Mouse (Mus musculus): ENCODE measurements around the gene Pik3r4. TPM values are rescaled to one million over a fixed set of nuclear protein-coding genes. Genes with fewer than 3 reads are reported as not detected.
"Not testable (repeated sequence)": the region's sequence is repeated elsewhere in the genome, so short reads cannot be mapped to it uniquely, and the experiment has no call there.

Gene Pik3r4
- 17.7 and 26.7 TPM in 2 replicates for total RNA-seq (2014; rRNA removed)
- polyA plus RNA-seq (2015; fragmentation: Nextera tagmentation; extraction: Ambion mirVana): 12.8 and 13.1 TPM in 2 replicates

DNA sequence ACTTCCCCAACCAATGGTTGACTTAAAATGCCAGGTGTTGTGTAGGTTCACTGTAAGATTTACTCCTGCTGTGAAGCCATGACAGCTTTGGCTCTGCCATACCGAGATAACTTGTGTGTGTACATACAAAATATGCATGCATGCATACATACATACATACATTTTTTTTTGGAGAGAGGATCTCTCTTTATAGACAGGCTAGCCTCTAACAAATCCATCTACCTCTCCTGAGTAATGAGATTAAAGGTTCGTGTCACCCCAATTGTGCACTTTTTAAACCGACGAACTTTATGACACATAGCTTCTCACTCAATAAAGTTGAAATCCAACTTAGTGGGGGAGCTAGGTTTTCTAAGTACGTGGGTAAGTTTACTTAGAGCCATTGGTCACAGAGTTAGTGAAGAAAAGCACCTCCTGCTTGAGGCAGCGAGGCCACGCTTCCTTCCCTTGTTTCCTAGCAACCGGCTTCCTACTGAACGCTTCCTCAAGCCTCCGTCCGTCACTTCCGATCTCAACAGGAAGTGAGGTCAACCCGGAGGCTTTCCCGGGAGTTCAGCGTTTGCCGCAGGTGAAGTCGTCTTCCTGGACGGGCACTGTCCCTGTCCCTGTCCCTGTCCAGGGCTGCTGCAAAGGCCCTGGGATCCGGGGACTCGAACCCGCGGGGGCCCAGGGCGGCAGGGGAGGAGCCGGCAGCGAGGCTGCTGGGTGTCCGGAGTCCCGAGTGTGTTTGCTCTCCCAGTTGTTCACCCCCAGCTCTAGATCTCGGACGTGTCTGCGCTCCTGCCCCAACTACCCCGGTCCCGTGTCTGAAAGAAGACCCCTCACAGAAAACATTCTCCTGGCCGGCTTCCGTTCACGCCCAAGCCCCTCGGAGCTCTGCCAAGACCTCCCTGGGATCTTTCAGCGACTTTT lies at the start of gene Pik3r4:
Pik3r4 (plus strand) TSS at position 519 of the 912 bp plus-strand sequence.
- Histone ChIP-seq H3K9me3 (ENCODE audit: low read length) (no peaks in the 10 kb centered on the region), H3K4me3 (ENCODE audit: low read length) (peak within 1 kb of the TSS; percentile 70), H3K36me3 (ENCODE audit: insufficient read depth, low read length) (no peaks in the 10 kb centered on the region; the same call in 1 of the 2 replicates), H3K4me2 (ENCODE audit: low read depth, low read length) (peak within 1 kb of the TSS; percentile 78), H3K9ac (replicated peaks; ENCODE audit: low read length) (peak within 1 kb of the TSS; percentile 81), H3K27me3 (ENCODE audit: insufficient read depth, low read length) (no peaks in the 10 kb centered on the region), H3K4me1 (ENCODE audit: insufficient read depth, low read length) (no peaks in the 10 kb centered on the region), H3K27ac (peak within 1 kb of the TSS; percentile 71)
- TF ChIP-seq CTCF (IDR thresholded peaks at IDR 0.05; ENCODE audit: low read depth): no peak
- DNase-seq (ENCODE audit: low spot score): peak; percentile 96
- 4% methylated on average over 37 of the region's 37 CpGs for WGBS
- ATAC-seq: peak; percentile 90

DNA sequence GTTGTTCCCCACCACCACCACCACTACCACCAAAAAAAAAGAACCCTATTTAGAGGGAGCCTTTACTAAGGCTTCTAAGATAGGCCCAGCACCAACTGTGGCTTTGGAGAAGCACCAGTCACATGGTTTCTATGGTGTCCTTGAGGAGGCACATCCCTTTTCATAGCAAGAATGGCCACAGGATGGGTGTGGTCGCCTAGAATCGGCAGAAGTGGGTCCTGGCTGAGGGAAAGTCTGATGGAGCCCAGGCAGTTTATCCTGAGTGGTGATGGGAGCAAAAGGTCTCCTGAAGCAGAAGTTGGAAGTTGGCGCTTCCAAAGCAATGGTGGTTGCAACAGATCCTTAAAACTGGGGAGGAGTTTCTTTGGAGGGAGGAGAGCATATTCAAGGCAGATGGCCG lies 43.9 kb upstream of the Pik3r4 start:
- H3K9me3 ChIP-seq (ENCODE audit: low read length): no peaks in the 10 kb centered on the region

DNA sequence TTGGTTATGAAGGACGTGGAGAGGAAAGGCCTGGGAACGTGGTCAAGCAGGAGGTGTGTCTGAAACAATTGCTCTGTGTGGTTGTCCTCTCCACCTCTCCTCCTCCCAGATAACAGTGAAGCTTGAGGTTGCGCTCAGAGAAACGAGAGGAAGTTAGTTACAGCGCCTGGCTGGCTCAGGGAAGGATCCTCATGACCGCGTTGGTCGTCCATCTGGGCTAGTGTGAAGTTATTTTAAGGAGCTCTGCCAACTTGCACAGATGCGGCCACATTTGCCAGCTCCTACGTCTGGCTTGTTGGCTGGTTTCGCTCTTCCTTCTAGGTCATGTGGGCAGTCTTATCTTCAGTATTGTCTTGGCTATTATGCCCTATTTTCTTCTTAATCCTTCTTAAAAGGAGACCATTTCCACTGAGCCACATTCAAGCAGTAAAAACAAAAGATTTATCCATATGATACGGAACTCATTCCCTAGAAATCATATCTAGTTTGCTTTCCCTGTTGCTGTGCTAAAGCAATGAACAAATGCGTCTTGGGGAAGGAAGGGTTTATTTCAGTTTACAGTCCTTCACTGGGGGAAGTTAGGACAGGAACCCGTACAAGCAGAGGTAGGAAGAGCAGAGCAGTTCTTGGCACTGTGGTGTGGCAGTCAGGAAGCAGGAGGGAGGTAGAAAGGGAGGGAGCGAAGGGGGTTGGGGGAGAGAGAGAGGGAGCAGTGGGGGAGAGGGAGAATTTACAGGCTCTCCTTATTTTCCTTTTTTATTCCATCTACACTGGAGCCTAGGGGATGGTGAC lies 30.6 kb upstream of the Pik3r4 start:
- Histone ChIP-seq H3K27ac (peak overlapping the region; percentile 36; the same call in 1 of the 2 replicates), H3K4me2 (ENCODE audit: low read depth, low read length) (no peak overlapping the region), H3K4me1 (ENCODE audit: insufficient read depth, low read length) (peaks cover 5% of the 10 kb centered on the region; the same call in 1 of the 2 replicates), H3K27me3 (ENCODE audit: insufficient read depth, low read length) (no peaks in the 10 kb centered on the region), H3K4me3 (ENCODE audit: low read length) (no peak overlapping the region), H3K9me3 (ENCODE audit: low read length) (no peaks in the 10 kb centered on the region), H3K9ac (replicated peaks; ENCODE audit: low read length) (no peak overlapping the region), H3K36me3 (ENCODE audit: insufficient read depth, low read length) (no peaks in the 10 kb centered on the region)
- ATAC-seq (no peak), DNase-seq (ENCODE audit: low spot score) (peak; percentile 70)
- WGBS: 69% methylated on average over 15 of the region's 15 CpGs
- TF ChIP-seq CTCF (IDR thresholded peaks at IDR 0.05; ENCODE audit: low read depth): no peak

More for the DNA sequence above, 43.9 kb upstream of the Pik3r4 start:
- no peak for TF ChIP-seq CTCF (IDR thresholded peaks at IDR 0.05; ENCODE audit: low read depth)
- Histone ChIP-seq H3K4me2 (ENCODE audit: low read depth, low read length) (no peak overlapping the region), H3K4me3 (ENCODE audit: low read length) (no peak overlapping the region), H3K27me3 (ENCODE audit: insufficient read depth, low read length) (no peaks in the 10 kb centered on the region), H3K27ac (no peak overlapping the region), H3K36me3 (ENCODE audit: insufficient read depth, low read length) (no peaks in the 10 kb centered on the region), H3K9ac (replicated peaks; ENCODE audit: low read length) (no peak overlapping the region), H3K4me1 (ENCODE audit: insufficient read depth, low read length) (no peaks in the 10 kb centered on the region)
- ATAC-seq (no peak), DNase-seq (ENCODE audit: low spot score) (no peak)
- WGBS: 93% methylated on average over 4 of the region's 4 CpGs

DNA sequence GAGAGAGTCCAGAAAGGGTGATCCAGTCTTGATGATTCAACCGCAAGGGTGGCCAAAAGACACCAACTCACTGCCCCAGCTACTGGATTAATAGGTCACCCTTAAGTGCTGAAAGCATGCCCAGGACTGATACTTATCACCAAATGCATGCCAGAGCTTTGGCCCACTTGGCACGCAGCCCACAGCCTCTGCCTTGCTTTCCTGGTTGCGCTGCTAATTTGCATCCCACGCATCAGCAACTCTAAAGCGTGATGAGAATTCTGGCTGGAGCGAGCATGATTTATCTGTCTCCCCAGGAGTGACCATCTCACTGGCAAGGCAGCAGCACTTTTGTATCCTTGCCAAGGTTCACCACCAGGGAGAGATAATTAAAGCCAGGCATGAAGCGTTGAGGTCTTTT lies 29.9 kb upstream of the Pik3r4 start:
- Histone ChIP-seq H3K27ac (peak overlapping the region; percentile 36; the same call in 1 of the 2 replicates), H3K4me1 (ENCODE audit: insufficient read depth, low read length) (peaks cover 5% of the 10 kb centered on the region; the same call in 1 of the 2 replicates), H3K27me3 (ENCODE audit: insufficient read depth, low read length) (no peaks in the 10 kb centered on the region), H3K9me3 (ENCODE audit: low read length) (no peaks in the 10 kb centered on the region), H3K36me3 (ENCODE audit: insufficient read depth, low read length) (no peaks in the 10 kb centered on the region), H3K9ac (replicated peaks; ENCODE audit: low read length) (no peak overlapping the region), H3K4me3 (ENCODE audit: low read length) (no peak overlapping the region), H3K4me2 (ENCODE audit: low read depth, low read length) (no peak overlapping the region)
- peak; percentile 86 for DNase-seq (ENCODE audit: low spot score)
- 37% methylated on average over 7 of the region's 7 CpGs for WGBS
- peak; percentile 61; the same call in 1 of the 2 replicates for ATAC-seq
- TF ChIP-seq CTCF (IDR thresholded peaks at IDR 0.05; ENCODE audit: low read depth): 0 out of 2 replicates have a peak, but pooled peaks have one; percentile 7

DNA sequence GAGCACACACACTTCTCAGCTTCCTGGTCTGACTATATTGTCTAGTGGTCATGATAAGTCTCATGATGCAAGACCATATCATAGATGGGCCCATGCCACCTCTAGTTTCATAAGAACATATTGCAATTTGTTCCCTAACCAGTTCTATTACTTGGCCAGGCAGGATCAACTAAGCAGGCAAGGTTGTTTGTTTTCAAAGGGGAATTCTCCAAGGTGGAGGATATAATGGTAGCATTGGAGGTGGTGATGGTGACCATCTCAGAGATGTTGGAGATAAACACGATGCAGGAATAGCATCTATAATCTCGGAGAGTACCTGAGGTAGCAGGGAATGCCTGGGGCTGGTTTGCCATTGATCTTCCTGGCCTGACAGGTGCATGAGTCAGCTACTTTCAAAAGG lies 26.8 kb upstream of the Pik3r4 start:
- no peaks in the 10 kb centered on the region for H3K9me3 ChIP-seq (ENCODE audit: low read length)
- DNase-seq (ENCODE audit: low spot score) (no peak), ATAC-seq (no peak)
- H3K4me2 ChIP-seq (ENCODE audit: low read depth, low read length): no peak overlapping the region
- no peak overlapping the region for H3K27ac ChIP-seq
- no peak overlapping the region for H3K4me3 ChIP-seq (ENCODE audit: low read length)
- no peaks in the 10 kb centered on the region for H3K36me3 ChIP-seq (ENCODE audit: insufficient read depth, low read length)
- peaks cover 5% of the 10 kb centered on the region; the same call in 1 of the 2 replicates for H3K4me1 ChIP-seq (ENCODE audit: insufficient read depth, low read length)
- 80% methylated on average over 2 of the region's 2 CpGs for WGBS
- no peak for TF ChIP-seq CTCF (IDR thresholded peaks at IDR 0.05; ENCODE audit: low read depth)
- H3K27me3 ChIP-seq (ENCODE audit: insufficient read depth, low read length): no peaks in the 10 kb centered on the region
- H3K9ac ChIP-seq (replicated peaks; ENCODE audit: low read length): no peak overlapping the region

DNA sequence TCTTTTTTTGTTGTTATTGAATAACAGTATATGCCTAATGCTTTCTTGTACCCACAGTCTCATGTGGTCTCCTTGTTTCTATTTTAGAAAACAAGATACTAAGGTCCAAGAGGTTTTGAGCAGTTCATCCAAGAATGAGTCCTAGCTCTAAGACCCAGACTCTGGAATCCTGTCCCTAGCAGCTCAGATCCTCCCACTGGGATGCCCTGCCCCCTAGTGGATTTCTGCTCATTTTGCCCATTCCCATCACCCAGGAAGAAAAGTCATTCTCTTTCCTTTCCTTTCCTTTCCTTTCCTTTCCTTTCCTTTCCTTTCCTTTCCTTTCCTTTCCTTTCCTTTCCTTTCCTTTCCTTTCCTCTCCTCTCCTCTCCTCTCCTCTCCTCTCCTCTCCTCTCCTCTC lies 25.5 kb upstream of the Pik3r4 start:
- H3K4me3 ChIP-seq (ENCODE audit: low read length); H3K4me1 ChIP-seq (ENCODE audit: insufficient read depth, low read length); H3K9ac ChIP-seq (replicated peaks; ENCODE audit: low read length); ATAC-seq; H3K9me3 ChIP-seq (ENCODE audit: low read length); H3K27ac ChIP-seq; H3K27me3 ChIP-seq (ENCODE audit: insufficient read depth, low read length); H3K36me3 ChIP-seq (ENCODE audit: insufficient read depth, low read length); H3K4me2 ChIP-seq (ENCODE audit: low read depth, low read length): not testable (repeated sequence)
- peak; percentile 72 for DNase-seq (ENCODE audit: low spot score)
- peak; percentile 77 for TF ChIP-seq CTCF (IDR thresholded peaks at IDR 0.05; ENCODE audit: low read depth)
